Mouse (Mus musculus): Measurements from ENCODE around the gene Flt3l. TPM values are rescaled to one million over a fixed set of nuclear protein-coding genes. Genes with fewer than 3 reads are reported as not detected.

Flt3l gene
- polyA plus RNA-seq, 1 experiment, result 7.2 TPM

- H3K4me3 ChIP-seq, result no peak overlapping the region
- H3K27me3 ChIP-seq (ENCODE audit: control insufficient read depth, insufficient read depth, insufficient read length), result no peaks in the 10 kb centered on the region
- no peak overlapping the region for H3K4me2 ChIP-seq (ENCODE audit: low read depth)
- H3K79me2 ChIP-seq (ENCODE audit: control insufficient read depth, insufficient read depth), result no peaks in the 10 kb centered on the region
- TF ChIP-seq POLR2A (IDR thresholded peaks at IDR 0.05; ENCODE audit: insufficient read length, low read depth) (no peak), REST (IDR thresholded peaks at IDR 0.05; ENCODE audit: insufficient read depth, insufficient read length) (no peak), CEBPB (IDR thresholded peaks at IDR 0.05; ENCODE audit: insufficient read depth, poor library complexity, severe bottlenecking) (no peak), SRF (IDR thresholded peaks at IDR 0.05; ENCODE audit: control insufficient read depth, insufficient read length, low read depth) (no peak), USF1 (IDR thresholded peaks at IDR 0.05; ENCODE audit: low read depth) (no peak), TCF3 (IDR thresholded peaks at IDR 0.05; ENCODE audit: insufficient read length, low read depth) (no peak), MAX (IDR thresholded peaks at IDR 0.05; ENCODE audit: low read depth) (no peak), MYOD1 (IDR thresholded peaks at IDR 0.05; ENCODE audit: control insufficient read depth in 1 of 3, insufficient read length in 2 of 3, low read depth in 2 of 3) (no peak), MYOG (IDR thresholded peaks at IDR 0.05; ENCODE audit: control insufficient read depth in 1 of 3, insufficient read depth in 1 of 3, insufficient read length in 2 of 3, low read depth in 2 of 3) (no peak), POLR2AphosphoS2 (IDR thresholded peaks at IDR 0.05; ENCODE audit: insufficient read length, low read depth) (no peak), TCF12 (IDR thresholded peaks at IDR 0.05; ENCODE audit: insufficient read depth, poor library complexity, severe bottlenecking) (no peak), E2F4 (IDR thresholded peaks at IDR 0.05; ENCODE audit: insufficient read depth) (no peak)
- no peaks in the 10 kb centered on the region for H3K36me3 ChIP-seq (ENCODE audit: control insufficient read depth, insufficient read depth)
- no peak overlapping the region for H3ac ChIP-seq (ENCODE audit: control insufficient read depth, insufficient read length)
Observed at GRCm38 (mm10) chr7:45133446-45134159, 2.6 kb downstream of the Flt3l start.

DNA sequence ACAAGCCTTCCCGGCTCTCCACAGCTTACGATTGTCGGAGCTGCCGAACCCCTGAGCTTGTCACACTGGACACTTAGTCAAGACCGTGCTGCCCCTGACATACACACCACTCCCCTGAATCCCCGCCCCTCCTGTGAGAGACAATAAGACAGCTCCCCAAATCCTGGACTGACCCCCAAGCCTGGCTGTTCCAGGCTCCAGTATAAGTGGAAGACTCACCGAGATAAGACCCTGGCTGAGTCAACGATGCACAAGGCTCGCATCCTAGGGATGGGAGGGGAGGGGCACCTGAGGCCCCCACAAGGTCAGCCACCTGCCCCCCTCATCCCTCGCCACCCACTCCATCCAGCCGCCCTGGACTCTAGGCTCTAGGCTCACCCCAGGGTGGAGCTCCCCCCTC, 4.4 kb downstream of the Flt3l start:
- Histone ChIP-seq H3ac (ENCODE audit: control insufficient read depth, insufficient read length) (no peak overlapping the region), H3K36me3 (ENCODE audit: control insufficient read depth, insufficient read depth) (peaks cover 4% of the 10 kb centered on the region), H3K79me2 (ENCODE audit: control insufficient read depth, insufficient read depth) (peaks cover 16% of the 10 kb centered on the region), H3K4me2 (ENCODE audit: low read depth) (no peak overlapping the region), H3K27me3 (ENCODE audit: control insufficient read depth, insufficient read depth, insufficient read length) (no peaks in the 10 kb centered on the region), H3K4me3 (no peak overlapping the region)
- TF ChIP-seq CEBPB (IDR thresholded peaks at IDR 0.05; ENCODE audit: insufficient read depth, poor library complexity, severe bottlenecking) (no peak), POLR2A (IDR thresholded peaks at IDR 0.05; ENCODE audit: insufficient read length, low read depth) (no peak)

DNA sequence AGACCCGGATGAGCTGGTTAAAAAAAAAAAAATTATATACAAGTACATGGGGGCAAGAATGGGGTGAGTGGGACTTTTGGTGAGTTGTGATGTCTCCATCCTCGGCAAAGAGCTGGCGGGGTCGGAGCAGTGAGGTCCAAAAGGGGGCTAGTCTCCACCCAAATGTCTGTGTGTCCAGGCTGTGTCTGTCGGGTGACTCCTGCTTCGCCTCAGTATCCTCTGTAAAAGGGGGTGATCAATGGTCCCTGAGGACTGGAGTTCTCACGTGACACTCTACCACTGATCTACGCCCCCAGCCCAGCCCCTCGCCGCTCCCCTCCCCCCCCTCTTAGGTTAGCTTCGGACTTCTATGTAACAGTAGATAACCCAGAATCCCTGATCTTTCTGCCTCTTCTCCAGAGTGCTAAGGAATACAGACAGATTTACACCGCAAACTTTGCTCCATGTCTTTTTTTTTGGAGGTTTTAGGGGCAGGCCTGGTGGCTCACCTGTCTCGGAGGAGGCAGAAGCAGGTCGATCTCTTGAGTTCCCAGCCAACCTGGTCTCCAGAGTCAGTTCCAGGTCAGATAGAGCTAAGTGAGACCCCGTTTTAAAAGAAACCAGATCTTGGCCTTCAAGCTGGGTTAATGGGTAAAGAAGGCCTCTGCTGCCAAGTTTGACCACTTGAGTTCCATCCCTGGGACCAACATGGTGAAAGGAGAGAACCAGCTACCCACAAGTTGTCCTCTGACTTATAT, 6.3 kb downstream of the Flt3l start:
- H3K36me3 ChIP-seq (ENCODE audit: control insufficient read depth, insufficient read depth), result peaks cover 23% of the 10 kb centered on the region
- peak overlapping the region; percentile 18 for H3ac ChIP-seq (ENCODE audit: control insufficient read depth, insufficient read length)
- peaks cover 28% of the 10 kb centered on the region for H3K79me2 ChIP-seq (ENCODE audit: control insufficient read depth, insufficient read depth)
- H3K4me3 ChIP-seq, result peak overlapping the region; percentile 81
- peak overlapping the region; percentile 86 for H3K4me2 ChIP-seq (ENCODE audit: low read depth)
- peak; percentile 36 for TF ChIP-seq POLR2A (IDR thresholded peaks at IDR 0.05; ENCODE audit: insufficient read length, low read depth)
- no peak for TF ChIP-seq MYOG (IDR thresholded peaks at IDR 0.05; ENCODE audit: control insufficient read depth in 1 of 3, insufficient read depth in 1 of 3, insufficient read length in 2 of 3, low read depth in 2 of 3)
- peak; percentile 39 for TF ChIP-seq POLR2AphosphoS2 (IDR thresholded peaks at IDR 0.05; ENCODE audit: insufficient read length, low read depth)
- TF ChIP-seq USF1 (IDR thresholded peaks at IDR 0.05; ENCODE audit: low read depth), result no peak
- no peak for TF ChIP-seq E2F4 (IDR thresholded peaks at IDR 0.05; ENCODE audit: insufficient read depth)
- H3K27me3 ChIP-seq (ENCODE audit: control insufficient read depth, insufficient read depth, insufficient read length), result no peaks in the 10 kb centered on the region

DNA sequence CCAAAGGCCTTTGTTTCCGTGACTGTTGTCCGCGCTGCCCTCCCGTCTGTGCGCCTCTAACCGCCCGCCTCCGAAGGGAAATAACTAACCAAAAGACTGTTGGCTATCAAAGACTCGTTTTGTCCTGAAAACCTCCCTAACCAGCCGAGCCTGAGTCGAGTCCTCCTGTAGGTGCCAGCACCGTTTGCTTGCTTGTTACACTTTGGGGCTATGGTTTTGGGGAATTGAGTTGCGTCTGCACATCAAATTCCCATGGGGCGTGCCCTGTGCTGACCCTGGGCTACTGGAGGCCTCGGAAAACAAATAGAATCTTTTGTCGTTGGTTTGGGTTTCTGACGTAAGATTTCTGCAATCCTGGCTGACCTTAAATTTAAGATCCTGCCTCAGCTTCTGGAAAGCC, 6.9 kb downstream of the Flt3l start:
- H3ac ChIP-seq (ENCODE audit: control insufficient read depth, insufficient read length), result peak overlapping the region; percentile 18
- TF ChIP-seq MYOD1 (IDR thresholded peaks at IDR 0.05; ENCODE audit: control insufficient read depth in 1 of 3, insufficient read length in 2 of 3, low read depth in 2 of 3) (no peak), REST (IDR thresholded peaks at IDR 0.05; ENCODE audit: insufficient read depth, insufficient read length) (no peak), MAX (IDR thresholded peaks at IDR 0.05; ENCODE audit: low read depth) (no peak), POLR2AphosphoS2 (IDR thresholded peaks at IDR 0.05; ENCODE audit: insufficient read length, low read depth) (peak; percentile 54), MYOG (IDR thresholded peaks at IDR 0.05; ENCODE audit: control insufficient read depth in 1 of 3, insufficient read depth in 1 of 3, insufficient read length in 2 of 3, low read depth in 2 of 3) (no peak), USF1 (IDR thresholded peaks at IDR 0.05; ENCODE audit: low read depth) (no peak), CEBPB (IDR thresholded peaks at IDR 0.05; ENCODE audit: insufficient read depth, poor library complexity, severe bottlenecking) (peak; percentile 98), TCF3 (IDR thresholded peaks at IDR 0.05; ENCODE audit: insufficient read length, low read depth) (no peak), TCF12 (IDR thresholded peaks at IDR 0.05; ENCODE audit: insufficient read depth, poor library complexity, severe bottlenecking) (no peak), SRF (IDR thresholded peaks at IDR 0.05; ENCODE audit: control insufficient read depth, insufficient read length, low read depth) (no peak), E2F4 (IDR thresholded peaks at IDR 0.05; ENCODE audit: insufficient read depth) (no peak), POLR2A (IDR thresholded peaks at IDR 0.05; ENCODE audit: insufficient read length, low read depth) (no peak)
- peaks cover 28% of the 10 kb centered on the region for H3K79me2 ChIP-seq (ENCODE audit: control insufficient read depth, insufficient read depth)
- H3K36me3 ChIP-seq (ENCODE audit: control insufficient read depth, insufficient read depth), result peaks cover 23% of the 10 kb centered on the region
- H3K4me3 ChIP-seq, result peak overlapping the region; percentile 81
- H3K27me3 ChIP-seq (ENCODE audit: control insufficient read depth, insufficient read depth, insufficient read length), result no peaks in the 10 kb centered on the region
- peak overlapping the region; percentile 86 for H3K4me2 ChIP-seq (ENCODE audit: low read depth)

Measured in myocyte (in vitro differentiated cells).